Mouse (Mus musculus) hindbrain, embryonic 16.5 days (tissue): Measurements from ENCODE around the gene Hacl1. TPM values are rescaled to one million over a fixed set of nuclear protein-coding genes. Genes with fewer than 3 reads are reported as not detected.

Experiments used
- ATAC-seq: fragments of 200-750 bp; cut with Nextera tagmentation; 2 replicates; pipeline ENCODE4 v1.8.0; 2017; ENCODE audit warnings: moderate TSS enrichment, moderate library complexity
- H3K27ac ChIP-seq: fragments of 300-500 bp; sonication (generic); 2 replicates; pipeline ENCODE4 v1.5.1; 2014; ENCODE audit warnings: low read depth, mild to moderate bottlenecking, control low read depth, low read length, moderate library complexity
- H3K27me3 ChIP-seq: fragments of 300-500 bp; sonication (generic); replicated peaks from 2 replicates; pipeline ENCODE4 v1.6.1; 2014; ENCODE audit warnings: low read length; ENCODE audit not compliant: control insufficient read depth, insufficient read depth
- H3K36me3 ChIP-seq: fragments of 300-500 bp; sonication (generic); 2 replicates; pipeline ENCODE4 v1.6.1; 2014; ENCODE audit warnings: mild to moderate bottlenecking, low read length, moderate library complexity, mixed read lengths; ENCODE audit not compliant: control insufficient read depth, insufficient read depth
- H3K4me1 ChIP-seq: fragments of 300-500 bp; sonication (generic); 2 replicates; pipeline ENCODE4 v1.6.1; 2014; ENCODE audit warnings: low read depth, low read length; ENCODE audit not compliant: control insufficient read depth, insufficient read depth
- H3K4me2 ChIP-seq: fragments of 300-500 bp; sonication (generic); 2 replicates; pipeline ENCODE4 v1.6.1; 2014; ENCODE audit warnings: mild to moderate bottlenecking, low read length, control low read depth, moderate library complexity
- H3K4me3 ChIP-seq: fragments of 300-500 bp; sonication (generic); 2 replicates; pipeline ENCODE4 v1.5.1; 2014; ENCODE audit warnings: mild to moderate bottlenecking, low read length, control low read depth, moderate library complexity
- H3K9ac ChIP-seq: fragments of 300-500 bp; sonication (generic); 2 replicates; pipeline ENCODE4 v1.6.1; 2014; ENCODE audit warnings: low read depth, mild to moderate bottlenecking, control low read depth, low read length, moderate library complexity
- H3K9me3 ChIP-seq: fragments of 300-500 bp; sonication (generic); 2 replicates; pipeline ENCODE4 v1.6.1; 2014; ENCODE audit warnings: mild to moderate bottlenecking, low read length, moderate library complexity; ENCODE audit not compliant: control insufficient read depth
- WGBS: fragments of 180-500 bp; shearing (Covaris S2); extraction: QIAGEN DNeasy Blood & Tissue Kit; methylation state at CpG from one replicate; pipeline ENCODE4 v1.1.7; 2014; 5-methylcytosine and 5-hydroxymethylcytosine counted together
- polyA plus RNA-seq: library from polyadenylated mRNA; unstranded; fragments of >200 nt; fragmentation: Nextera tagmentation; extraction: Ambion mirVana; gene quantifications from 2 replicates; pipeline ENCODE4 v1.2.1, GENCODE M21; 2015

Gene Hacl1
- polyA plus RNA-seq, 1 experiment from 2014 or later = 11.5 TPM

DNA sequence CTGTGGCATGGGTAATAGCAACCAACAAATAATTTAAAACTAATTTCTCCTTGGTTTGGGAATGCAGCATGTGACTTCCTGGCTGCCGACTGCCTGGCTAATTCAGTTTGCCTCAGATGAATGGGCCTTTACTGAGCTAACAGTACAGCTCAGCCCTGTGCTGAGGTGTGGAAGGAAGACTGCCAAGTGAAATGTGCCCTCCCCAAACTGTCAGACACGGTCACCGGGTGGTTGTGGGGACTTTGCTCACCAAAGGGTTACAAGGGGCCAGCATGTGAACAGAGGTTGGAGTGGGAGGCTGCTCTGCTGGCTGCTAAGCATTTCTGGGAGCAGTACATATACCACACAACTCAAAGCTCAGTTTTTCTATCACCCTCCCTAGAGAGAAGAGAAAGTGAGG lies 46.4 kb downstream of the Hacl1 start:
- no peaks in the 10 kb centered on the region for H3K9me3 ChIP-seq
- H3K4me3 ChIP-seq = no peak overlapping the region
- no peak overlapping the region for H3K27ac ChIP-seq
- no peak for ATAC-seq
- WGBS = 75% methylated on average over 3 of the region's 3 CpGs
- no peaks in the 10 kb centered on the region for H3K36me3 ChIP-seq
- no peaks in the 10 kb centered on the region for H3K4me1 ChIP-seq
- no peak overlapping the region for H3K9ac ChIP-seq
- no peaks in the 10 kb centered on the region for H3K27me3 ChIP-seq
- no peak overlapping the region for H3K4me2 ChIP-seq

DNA sequence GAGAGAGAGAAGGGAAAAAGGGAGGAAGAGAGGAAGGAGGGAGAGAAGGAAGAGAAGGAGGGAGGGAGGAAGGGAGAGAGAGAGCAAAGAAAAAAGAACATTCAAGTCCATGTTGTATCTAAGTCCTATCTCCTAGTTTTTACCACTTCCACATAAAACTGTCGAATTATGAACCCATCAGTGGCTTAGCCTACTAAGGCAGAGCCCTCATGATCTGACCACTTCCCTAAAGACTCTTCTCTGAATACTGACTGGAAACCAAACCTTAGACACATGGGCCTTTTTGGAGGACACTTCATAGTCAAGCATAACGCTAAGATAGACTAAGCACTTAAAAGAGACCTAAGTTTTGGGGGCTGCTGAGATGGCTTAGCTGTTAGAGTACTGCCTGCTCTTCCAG lies 48.0 kb downstream of the Hacl1 start:
- Histone ChIP-seq H3K4me2 (no peak overlapping the region), H3K27ac (no peak overlapping the region), H3K9ac (no peak overlapping the region), H3K4me3 (no peak overlapping the region), H3K36me3 (no peaks in the 10 kb centered on the region), H3K27me3 (no peaks in the 10 kb centered on the region), H3K9me3 (no peaks in the 10 kb centered on the region), H3K4me1 (no peaks in the 10 kb centered on the region)
- no peak for ATAC-seq
- WGBS = 85% methylated on average over 2 of the region's 2 CpGs

DNA sequence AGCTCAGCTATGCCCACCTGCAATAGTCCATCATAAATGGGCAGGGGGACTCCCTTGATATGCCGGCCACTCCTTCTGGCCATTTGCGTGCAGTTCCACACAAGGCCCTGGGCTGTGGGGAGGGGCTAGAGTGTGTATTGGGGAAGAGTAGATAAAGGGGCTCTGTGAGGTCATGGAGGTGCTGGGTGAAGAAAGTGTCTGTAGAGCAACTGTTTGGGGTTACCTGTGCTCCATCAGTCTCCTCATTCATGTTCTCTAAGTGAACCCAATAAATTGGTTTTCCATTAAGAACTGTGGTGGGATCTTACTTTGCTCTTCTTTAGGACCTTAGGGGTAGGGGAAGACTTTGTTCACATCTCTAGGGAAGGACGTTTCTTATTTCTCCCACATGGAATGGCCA lies 49.8 kb downstream of the Hacl1 start, which contains the start of gene Colq:
Colq (minus strand) TSS at position 101 of the 400 bp plus-strand sequence.
- Histone ChIP-seq H3K36me3 (no peaks in the 10 kb centered on the region), H3K4me1 (no peaks in the 10 kb centered on the region), H3K27ac (no peak within 1 kb of the TSS), H3K9ac (no peak within 1 kb of the TSS), H3K4me3 (no peak within 1 kb of the TSS), H3K27me3 (no peaks in the 10 kb centered on the region), H3K4me2 (no peak within 1 kb of the TSS), H3K9me3 (no peaks in the 10 kb centered on the region)
- no peak for ATAC-seq
- 83% methylated on average over 3 of the region's 3 CpGs for WGBS

GRCm38 (mm10) chr14:31586451-31586850 lies 54.6 kb downstream of the Hacl1 start:
- Histone ChIP-seq H3K27me3 (no peaks in the 10 kb centered on the region), H3K9ac (no peak overlapping the region), H3K4me3 (no peak overlapping the region), H3K27ac (no peak overlapping the region), H3K4me2 (no peak overlapping the region), H3K9me3 (no peaks in the 10 kb centered on the region), H3K36me3 (no peaks in the 10 kb centered on the region), H3K4me1 (no peaks in the 10 kb centered on the region)
- whole genome bisulfite sequencing = 80% methylated on average over 8 of the region's 8 CpGs
- no peak for ATAC-seq

GRCm38 (mm10) chr14:31583082-31583481 lies 58.0 kb downstream of the Hacl1 start:
- ATAC-seq = no peak
- no peaks in the 10 kb centered on the region for H3K9me3 ChIP-seq
- no peak overlapping the region for H3K9ac ChIP-seq
- no peak overlapping the region for H3K4me3 ChIP-seq
- no peak overlapping the region for H3K4me2 ChIP-seq
- no peaks in the 10 kb centered on the region for H3K27me3 ChIP-seq
- H3K36me3 ChIP-seq = no peaks in the 10 kb centered on the region
- WGBS = 83% methylated on average over 8 of the region's 9 CpGs
- no peaks in the 10 kb centered on the region for H3K4me1 ChIP-seq
- no peak overlapping the region for H3K27ac ChIP-seq

DNA sequence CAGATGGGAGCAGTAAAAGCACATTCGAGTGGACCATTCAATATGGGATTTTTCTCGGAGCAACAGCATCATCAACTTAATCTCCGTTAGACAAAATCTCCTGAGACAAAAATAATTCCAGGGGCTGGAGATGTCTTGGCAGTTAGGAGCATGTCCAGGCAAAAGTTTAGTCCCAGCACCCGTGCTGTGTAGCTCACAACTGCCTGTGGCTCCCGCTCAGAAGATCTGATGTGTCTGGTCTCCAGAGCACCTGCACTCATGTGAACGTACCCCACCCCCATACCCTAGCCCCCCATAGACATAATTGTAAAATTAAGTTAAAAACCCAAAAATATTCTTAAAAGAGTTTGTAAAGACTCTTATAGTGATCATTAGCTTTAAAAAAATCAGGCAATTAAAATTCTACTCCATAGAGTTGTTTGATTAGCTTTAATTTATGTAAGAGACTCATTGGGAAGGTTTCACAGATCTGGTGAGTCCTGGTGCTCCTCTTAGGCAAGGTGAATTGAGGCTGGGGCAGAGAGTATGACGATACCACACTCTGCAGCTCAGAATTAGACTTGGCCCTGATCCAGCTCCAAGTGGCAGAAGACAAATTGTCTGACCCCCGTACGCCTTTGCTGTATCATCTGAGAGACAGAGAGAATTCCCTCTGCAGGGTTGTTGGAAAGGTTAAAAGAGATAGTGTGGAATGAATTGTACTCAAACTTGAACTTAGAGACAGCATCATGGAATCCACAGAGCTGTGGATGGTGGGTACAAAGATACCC lies 62.9 kb downstream of the Hacl1 start:
- Histone ChIP-seq H3K4me1 (no peaks in the 10 kb centered on the region), H3K36me3 (no peaks in the 10 kb centered on the region), H3K9ac (no peak overlapping the region), H3K27me3 (no peaks in the 10 kb centered on the region), H3K4me2 (no peak overlapping the region), H3K27ac (no peak overlapping the region), H3K9me3 (no peaks in the 10 kb centered on the region), H3K4me3 (no peak overlapping the region)
- no peak for ATAC-seq
- 51% methylated on average over 9 of the region's 9 CpGs for WGBS

- Histone ChIP-seq H3K4me3 (no peak overlapping the region), H3K27me3 (no peaks in the 10 kb centered on the region), H3K27ac (no peak overlapping the region), H3K36me3 (no peaks in the 10 kb centered on the region), H3K4me1 (no peaks in the 10 kb centered on the region; the same call in 1 of the 2 replicates), H3K4me2 (no peak overlapping the region), H3K9ac (no peak overlapping the region), H3K9me3 (no peaks in the 10 kb centered on the region)
- no peak for ATAC-seq
- WGBS = 55% methylated on average over 10 of the region's 10 CpGs
Measured at GRCm38 (mm10) chr14:31576846-31577697, 64.0 kb downstream of the Hacl1 start.

- 74% methylated on average over 9 of the region's 9 CpGs for WGBS
- Histone ChIP-seq H3K27ac (no peak overlapping the region), H3K9me3 (no peaks in the 10 kb centered on the region), H3K4me3 (no peak overlapping the region), H3K36me3 (no peaks in the 10 kb centered on the region), H3K9ac (no peak overlapping the region), H3K4me2 (no peak overlapping the region), H3K27me3 (no peaks in the 10 kb centered on the region), H3K4me1 (no peaks in the 10 kb centered on the region; the same call in 1 of the 2 replicates)
- ATAC-seq = no peak
Measured at GRCm38 (mm10) chr14:31575866-31576265, 65.2 kb downstream of the Hacl1 start.

GRCm38 (mm10) chr14:31574903-31575665 lies 66.0 kb downstream of the Hacl1 start:
- Histone ChIP-seq H3K27me3 (no peaks in the 10 kb centered on the region), H3K9ac (no peak overlapping the region), H3K27ac (no peak overlapping the region), H3K4me1 (no peaks in the 10 kb centered on the region; the same call in 1 of the 2 replicates), H3K36me3 (no peaks in the 10 kb centered on the region), H3K4me2 (no peak overlapping the region), H3K9me3 (no peaks in the 10 kb centered on the region), H3K4me3 (no peak overlapping the region)
- ATAC-seq = no peak
- 93% methylated on average over 18 of the region's 18 CpGs for WGBS
